Mouse (Mus musculus): ENCODE measurements around the gene Akr1c19. TPM values are rescaled to one million over a fixed set of nuclear protein-coding genes. Genes with fewer than 3 reads are reported as not detected.
A peak's percentile ranks its signal among the peaks of the same experiment; 100 is the strongest.
"Not testable (repeated sequence)": the region's sequence is repeated elsewhere in the genome, so short reads cannot be mapped to it uniquely, and the experiment has no call there.

The Akr1c19 gene
- polyA plus RNA-seq, 1 experiment from 2014 or later: 76.7 TPM

DNA sequence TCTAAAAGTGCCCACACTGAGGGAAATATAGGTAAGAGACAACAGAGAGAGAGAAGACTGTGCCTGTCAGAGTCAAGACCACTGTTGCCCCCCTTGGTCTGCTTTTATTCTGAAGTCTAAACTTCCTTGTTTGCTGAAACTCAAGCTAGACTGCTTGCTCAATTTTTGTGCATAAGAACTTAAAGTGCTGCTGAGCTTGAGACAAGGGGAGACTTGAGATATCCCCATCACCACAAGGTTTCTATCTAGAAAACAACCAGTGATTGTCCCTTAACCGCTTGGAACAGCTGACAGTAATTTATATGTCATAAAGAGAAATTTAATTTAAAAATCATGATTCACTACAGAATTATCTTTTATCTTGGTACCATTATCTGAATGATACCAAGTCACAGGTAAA is 4.6 kb downstream of the Akr1c19 start:
- ATAC-seq (replicated peaks; ENCODE audit: low FRiP score, low read depth) (0 out of 2 replicates have a peak, but pooled peaks have one; percentile 27), DNase-seq (ENCODE audit: low spot score) (no peak)
- TF ChIP-seq CTCF (IDR thresholded peaks at IDR 0.05; ENCODE audit: low read depth): no peak
- Histone ChIP-seq H3K36me3 (ENCODE audit: insufficient read depth, low read length) (no peaks in the 10 kb centered on the region), H3K27me3 (ENCODE audit: insufficient read depth, low read length) (no peaks in the 10 kb centered on the region), H3K9ac (ENCODE audit: low read depth, low read length) (no peak overlapping the region), H3K4me2 (ENCODE audit: low read length) (no peak overlapping the region), H3K27ac (0 out of 2 replicates have a peak overlapping the region, but pooled peaks have one; percentile 15), H3K9me3 (replicated peaks; ENCODE audit: low read length) (no peaks in the 10 kb centered on the region), H3K4me3 (replicated peaks; ENCODE audit: low read depth, low read length) (no peak overlapping the region), H3K4me1 (replicated peaks; ENCODE audit: insufficient read depth, low read length) (0 out of 2 replicates have a peak, but pooled peaks cover 3% of the 10 kb centered on the region)
- 69% methylated on average over 1 of the region's 1 CpGs for WGBS

DNA sequence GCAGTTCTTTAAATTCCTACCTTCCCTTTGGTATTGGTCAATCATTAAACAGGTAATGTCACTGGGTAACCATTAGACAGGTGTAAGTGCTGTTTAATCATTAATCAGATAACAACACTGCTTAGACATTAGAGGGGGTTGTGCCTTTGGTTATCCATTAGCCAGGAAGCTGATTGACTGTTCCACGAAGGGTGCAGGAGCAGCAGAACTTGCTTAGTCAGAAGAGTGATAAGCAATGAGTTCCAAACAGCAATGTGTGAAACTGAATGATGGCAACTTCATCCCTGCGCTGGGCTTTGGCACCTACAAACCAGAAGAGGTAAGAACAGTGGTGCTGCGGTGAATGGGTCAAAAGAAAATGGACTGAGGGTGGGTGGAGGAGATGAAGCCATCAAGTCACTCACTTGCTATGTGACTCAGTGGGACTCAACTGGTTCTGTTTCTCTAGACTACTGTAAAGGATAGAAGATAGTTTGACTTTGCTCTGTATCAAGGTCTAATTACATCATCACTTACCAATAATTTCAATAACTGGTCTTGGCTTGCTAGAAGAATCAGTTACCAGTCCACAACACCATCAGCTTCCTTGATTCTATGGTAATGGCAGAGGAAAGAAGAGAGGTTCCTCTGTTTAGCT is 5.2 kb downstream of the Akr1c19 start:
- no peaks in the 10 kb centered on the region for H3K9me3 ChIP-seq (replicated peaks; ENCODE audit: low read length)
- H3K4me2 ChIP-seq (ENCODE audit: low read length): peak overlapping the region; percentile 31
- WGBS: 53% methylated on average over 3 of the region's 3 CpGs
- no peaks in the 10 kb centered on the region for H3K27me3 ChIP-seq (ENCODE audit: insufficient read depth, low read length)
- peak overlapping the region; percentile 8; the same call in 1 of the 2 replicates for H3K4me3 ChIP-seq (replicated peaks; ENCODE audit: low read depth, low read length)
- 0 out of 2 replicates have a peak, but pooled peaks cover 3% of the 10 kb centered on the region for H3K4me1 ChIP-seq (replicated peaks; ENCODE audit: insufficient read depth, low read length)
- DNase-seq (ENCODE audit: low spot score) (peak; percentile 64), ATAC-seq (replicated peaks; ENCODE audit: low FRiP score, low read depth) (peak; percentile 97)
- no peak for TF ChIP-seq CTCF (IDR thresholded peaks at IDR 0.05; ENCODE audit: low read depth)
- H3K9ac ChIP-seq (ENCODE audit: low read depth, low read length): no peak overlapping the region
- no peaks in the 10 kb centered on the region for H3K36me3 ChIP-seq (ENCODE audit: insufficient read depth, low read length)
- peak overlapping the region; percentile 27; the same call in 1 of the 2 replicates for H3K27ac ChIP-seq

DNA sequence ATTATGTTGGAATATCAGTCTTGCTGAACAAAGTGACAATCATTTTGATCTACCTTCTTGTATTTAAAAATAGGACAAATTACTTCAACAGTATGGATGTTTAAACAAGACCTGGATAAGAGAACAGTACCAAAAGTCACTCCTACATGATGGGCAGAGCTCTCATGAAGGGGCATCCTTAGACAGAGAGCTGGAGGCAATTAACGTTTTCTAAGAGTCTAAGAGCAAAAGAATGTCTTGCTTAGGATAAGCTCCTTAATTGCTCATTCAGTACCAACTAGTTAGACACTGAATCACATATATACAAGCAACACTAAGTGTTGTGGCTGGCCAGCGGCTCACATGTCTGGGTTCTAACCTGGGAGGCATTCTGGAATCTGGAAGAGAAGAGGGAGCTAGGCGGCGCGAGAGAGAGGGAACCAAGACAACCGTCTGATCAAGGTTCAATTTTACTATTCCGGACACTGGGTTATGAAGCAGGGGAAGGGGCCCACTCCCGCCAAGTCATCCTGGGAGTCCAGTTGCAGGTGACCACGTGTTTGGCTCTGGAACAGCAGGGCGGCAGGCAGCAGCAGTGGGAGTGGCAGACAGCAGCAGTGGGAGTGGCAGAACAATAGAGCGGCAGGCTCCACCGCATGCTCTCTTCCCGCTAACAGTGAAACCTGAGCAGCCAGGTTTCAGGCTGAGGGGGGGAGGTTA is 16.5 kb downstream of the Akr1c19 start:
- no peaks in the 10 kb centered on the region for H3K9me3 ChIP-seq (replicated peaks; ENCODE audit: low read length)
- H3K4me3 ChIP-seq (replicated peaks; ENCODE audit: low read depth, low read length): 0 out of 2 replicates have a peak overlapping the region, but pooled peaks have one; percentile 9
- 2% methylated on average over 13 of the region's 13 CpGs for WGBS
- H3K9ac ChIP-seq (ENCODE audit: low read depth, low read length): no peak overlapping the region
- H3K36me3 ChIP-seq (ENCODE audit: insufficient read depth, low read length): no peaks in the 10 kb centered on the region
- DNase-seq (ENCODE audit: low spot score): peak; percentile 76
- TF ChIP-seq CTCF (IDR thresholded peaks at IDR 0.05; ENCODE audit: low read depth): 0 out of 2 replicates have a peak, but pooled peaks have one; percentile 10
- peak overlapping the region; percentile 39 for H3K4me2 ChIP-seq (ENCODE audit: low read length)
- H3K27me3 ChIP-seq (ENCODE audit: insufficient read depth, low read length): no peaks in the 10 kb centered on the region
- no peak overlapping the region for H3K27ac ChIP-seq
- no peaks in the 10 kb centered on the region for H3K4me1 ChIP-seq (replicated peaks; ENCODE audit: insufficient read depth, low read length)
- ATAC-seq (replicated peaks; ENCODE audit: low FRiP score, low read depth): peak; percentile 95

DNA sequence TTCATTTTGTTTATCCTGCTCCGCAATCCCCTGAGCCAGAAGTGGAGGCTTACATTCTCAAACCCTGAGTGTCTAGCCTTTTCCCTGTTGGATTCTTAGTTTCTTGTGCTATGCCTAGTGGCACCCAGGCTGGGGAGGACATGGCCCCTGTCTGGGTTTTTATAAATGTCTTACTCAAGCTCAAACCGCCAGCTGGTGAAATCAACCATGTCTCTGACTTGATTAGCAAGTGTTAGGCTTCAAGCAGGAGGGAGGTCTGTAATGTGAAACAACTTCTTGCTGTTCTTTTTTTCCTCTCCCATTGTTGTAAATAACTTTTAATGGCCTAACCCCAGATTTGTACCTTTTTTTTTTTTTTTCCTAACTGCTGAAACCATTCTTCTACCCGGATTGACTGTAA is 20.8 kb downstream of the Akr1c19 start:
- ATAC-seq (replicated peaks; ENCODE audit: low FRiP score, low read depth): 0 out of 2 replicates have a peak, but pooled peaks have one; percentile 40
- H3K4me2 ChIP-seq (ENCODE audit: low read length): no peak overlapping the region
- H3K27ac ChIP-seq: no peak overlapping the region
- peak; percentile 75 for DNase-seq (ENCODE audit: low spot score)
- no peak for TF ChIP-seq CTCF (IDR thresholded peaks at IDR 0.05; ENCODE audit: low read depth)
- H3K27me3 ChIP-seq (ENCODE audit: insufficient read depth, low read length): no peaks in the 10 kb centered on the region
- H3K9ac ChIP-seq (ENCODE audit: low read depth, low read length): no peak overlapping the region
- no peak overlapping the region for H3K4me3 ChIP-seq (replicated peaks; ENCODE audit: low read depth, low read length)
- H3K4me1 ChIP-seq (replicated peaks; ENCODE audit: insufficient read depth, low read length): no peaks in the 10 kb centered on the region
- H3K9me3 ChIP-seq (replicated peaks; ENCODE audit: low read length): no peaks in the 10 kb centered on the region
- 29% methylated on average over 3 of the region's 3 CpGs for WGBS
- no peaks in the 10 kb centered on the region for H3K36me3 ChIP-seq (ENCODE audit: insufficient read depth, low read length)

DNA sequence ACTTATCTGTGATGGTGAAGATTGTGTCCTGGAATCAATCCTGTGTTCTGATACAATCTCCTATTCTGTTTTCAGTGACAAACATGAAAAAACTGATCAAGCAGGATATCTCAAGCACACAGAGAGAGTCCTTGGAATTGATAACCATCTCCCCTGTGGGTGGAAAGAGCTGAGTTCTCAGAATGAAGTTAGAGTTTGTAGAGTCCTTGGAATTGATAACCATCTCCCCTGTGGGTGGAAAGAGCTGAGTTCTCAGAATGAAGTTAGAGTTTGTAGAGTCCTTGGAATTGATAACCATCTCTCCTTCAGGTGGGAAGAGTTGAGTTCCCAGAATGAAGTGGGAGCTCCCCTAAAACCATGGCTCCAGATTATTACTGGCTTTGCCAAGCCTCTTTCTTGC is 28.4 kb downstream of the Akr1c19 start:
- not testable (repeated sequence) for H3K4me1 ChIP-seq (replicated peaks; ENCODE audit: insufficient read depth, low read length); ATAC-seq (replicated peaks; ENCODE audit: low FRiP score, low read depth); H3K4me3 ChIP-seq (replicated peaks; ENCODE audit: low read depth, low read length); H3K4me2 ChIP-seq (ENCODE audit: low read length); H3K36me3 ChIP-seq (ENCODE audit: insufficient read depth, low read length); H3K9me3 ChIP-seq (replicated peaks; ENCODE audit: low read length); H3K9ac ChIP-seq (ENCODE audit: low read depth, low read length); H3K27me3 ChIP-seq (ENCODE audit: insufficient read depth, low read length); H3K27ac ChIP-seq; DNase-seq (ENCODE audit: low spot score)

DNA sequence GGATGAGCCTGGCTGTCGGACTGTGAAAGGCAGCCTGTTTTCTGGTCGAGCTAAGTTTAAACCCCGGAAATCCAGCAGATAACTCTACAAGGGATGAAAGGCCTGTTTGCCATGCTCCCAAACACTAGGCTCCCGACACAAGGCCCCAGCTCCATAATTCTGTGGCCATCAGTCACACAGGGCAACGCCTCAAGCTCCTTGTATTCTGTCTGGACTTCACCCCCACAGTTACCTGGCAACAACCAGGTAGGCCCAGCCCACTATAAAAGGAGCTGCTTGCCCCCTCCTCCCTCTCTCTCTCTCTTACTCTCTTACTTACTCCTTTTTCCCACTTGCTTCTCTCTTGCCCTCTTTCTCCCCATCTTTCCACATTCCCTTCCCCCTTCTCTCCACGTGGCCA is 28.8 kb downstream of the Akr1c19 start:
- DNase-seq (ENCODE audit: low spot score) (no peak), ATAC-seq (replicated peaks; ENCODE audit: low FRiP score, low read depth) (no peak)
- Histone ChIP-seq H3K27me3 (ENCODE audit: insufficient read depth, low read length) (no peaks in the 10 kb centered on the region), H3K9ac (ENCODE audit: low read depth, low read length) (no peak overlapping the region), H3K4me3 (replicated peaks; ENCODE audit: low read depth, low read length) (no peak overlapping the region), H3K9me3 (replicated peaks; ENCODE audit: low read length) (no peaks in the 10 kb centered on the region), H3K27ac (no peak overlapping the region), H3K4me2 (ENCODE audit: low read length) (no peak overlapping the region), H3K36me3 (ENCODE audit: insufficient read depth, low read length) (no peaks in the 10 kb centered on the region), H3K4me1 (replicated peaks; ENCODE audit: insufficient read depth, low read length) (no peaks in the 10 kb centered on the region)
- no peak for TF ChIP-seq CTCF (IDR thresholded peaks at IDR 0.05; ENCODE audit: low read depth)
- whole genome bisulfite sequencing: 81% methylated on average over 6 of the region's 6 CpGs
